Mouse (Mus musculus) heart, adult 2 months (tissue): ENCODE measurements around the gene Actr3b.

Experiments used
- CTCF ChIP-seq: fragments of 200-600 bp; IDR thresholded peaks from 2 replicates; pipeline ENCODE4 v1.8.1; 2022; ENCODE audit warnings: antibody characterized with exemption, mild to moderate bottlenecking, moderate library complexity
- EP300 ChIP-seq: fragments of 200-500 bp; IDR thresholded peaks from 2 replicates; pipeline ENCODE4 v1.6.1; 2011; ENCODE audit warnings: low read depth, low read length, control low read depth; ENCODE audit not compliant: insufficient read depth
- POLR2A ChIP-seq: fragments of 200-500 bp; IDR thresholded peaks from 2 replicates; pipeline ENCODE4 v1.6.1; 2011; ENCODE audit warnings: mild to moderate bottlenecking, low read depth, low read length, control low read depth; ENCODE audit not compliant: insufficient read depth

- TF ChIP-seq POLR2A: no peak
- no peak for TF ChIP-seq CTCF
- no peak for TF ChIP-seq EP300
Measured at GRCm38 (mm10) chr5:25773921-25774790, 14.4 kb downstream of the Actr3b start.
